Mouse (Mus musculus) liver, adult 2 months (tissue): ENCODE measurements around the gene Dhdds.

Source experiments
- CTCF ChIP-seq: fragments of 200-500 bp; IDR thresholded peaks from 2 replicates; pipeline ENCODE4 v1.5.1; 2011; ENCODE audit warnings: low read depth, low read length, control low read depth
- POLR2A ChIP-seq: fragments of 200-500 bp; IDR thresholded peaks from 2 replicates; pipeline ENCODE4 v1.6.1; 2011; ENCODE audit warnings: low read length, control low read depth; ENCODE audit not compliant: insufficient read depth; ENCODE audit errors: extremely low read depth

GRCm38 (mm10) chr4:134019641-134020351 lies 19.1 kb upstream of the Dhdds start:
- TF ChIP-seq POLR2A (no peak), CTCF (no peak)
